Mouse (Mus musculus): ENCODE data around the gene Sik3. TPM values are rescaled to one million over a fixed set of nuclear protein-coding genes. Genes with fewer than 3 reads are reported as not detected.
A peak's percentile ranks its signal among the peaks of the same experiment; 100 is the strongest.

Sik3 gene
- polyA plus RNA-seq, 1 experiment from 2014 or later = 12.0 TPM

DNA sequence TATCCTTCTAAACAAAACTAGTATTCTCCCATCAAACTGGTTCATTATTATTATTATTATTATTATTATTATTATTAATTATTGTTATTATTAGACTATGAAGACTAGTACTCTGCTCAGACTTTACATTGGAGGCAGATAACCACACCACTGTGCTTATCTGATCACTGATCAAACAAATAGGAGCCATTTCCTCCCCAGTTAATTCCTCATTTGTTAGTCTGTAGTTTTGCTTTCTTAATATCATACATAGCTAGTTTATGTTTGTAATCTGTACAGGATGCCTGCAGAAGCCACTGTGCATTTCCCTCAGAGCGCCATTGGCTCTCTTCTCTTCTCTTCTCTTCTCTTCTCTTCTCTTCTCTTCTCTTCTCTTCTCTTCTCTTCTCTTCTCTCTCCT lies 129.9 kb downstream of the Sik3 start:
- Histone ChIP-seq H3K36me3 (no peaks in the 10 kb centered on the region), H3K27me3 (no peaks in the 10 kb centered on the region), H3K9ac (no peak overlapping the region), H3K4me3 (no peak overlapping the region), H3K4me1 (peaks cover 10% of the 10 kb centered on the region; the same call in 1 of the 2 replicates), H3K9me3 (no peaks in the 10 kb centered on the region), H3K4me2 (replicated peaks) (no peak overlapping the region), H3K27ac (no peak overlapping the region)
- ATAC-seq (ENCODE audit: insufficient number of reproducible peaks, insufficient read depth, low FRiP score, low TSS enrichment) = no peak
- 88% methylated on average over 1 of the region's 1 CpGs for WGBS

DNA sequence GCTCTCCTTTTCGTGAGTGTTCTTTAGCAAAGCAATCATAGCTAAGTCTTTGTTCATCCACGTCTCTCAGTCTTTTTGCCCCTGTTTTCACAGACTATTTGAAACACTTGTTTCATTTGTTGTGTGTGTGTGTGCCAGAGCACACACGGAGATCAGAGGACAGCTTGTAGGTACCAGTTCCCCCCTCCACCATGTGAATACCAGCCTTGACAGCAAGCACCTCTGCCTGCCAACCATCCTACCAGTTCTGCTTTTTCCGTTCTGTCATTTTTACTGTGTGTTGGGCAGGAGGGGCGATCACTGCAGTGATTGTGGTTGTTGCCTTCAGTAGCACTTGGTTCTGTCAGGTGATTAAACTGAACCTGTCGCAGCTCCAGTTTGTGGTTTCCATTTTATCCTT lies 132.4 kb downstream of the Sik3 start:
- H3K27ac ChIP-seq = no peak overlapping the region
- H3K27me3 ChIP-seq = no peaks in the 10 kb centered on the region
- WGBS = 83% methylated on average over 6 of the region's 6 CpGs
- peaks cover 10% of the 10 kb centered on the region; the same call in 1 of the 2 replicates for H3K4me1 ChIP-seq
- ATAC-seq (ENCODE audit: insufficient number of reproducible peaks, insufficient read depth, low FRiP score, low TSS enrichment) = no peak
- H3K36me3 ChIP-seq = no peaks in the 10 kb centered on the region
- no peak overlapping the region for H3K9ac ChIP-seq
- no peaks in the 10 kb centered on the region for H3K9me3 ChIP-seq
- no peak overlapping the region for H3K4me2 ChIP-seq (replicated peaks)
- H3K4me3 ChIP-seq = no peak overlapping the region

DNA sequence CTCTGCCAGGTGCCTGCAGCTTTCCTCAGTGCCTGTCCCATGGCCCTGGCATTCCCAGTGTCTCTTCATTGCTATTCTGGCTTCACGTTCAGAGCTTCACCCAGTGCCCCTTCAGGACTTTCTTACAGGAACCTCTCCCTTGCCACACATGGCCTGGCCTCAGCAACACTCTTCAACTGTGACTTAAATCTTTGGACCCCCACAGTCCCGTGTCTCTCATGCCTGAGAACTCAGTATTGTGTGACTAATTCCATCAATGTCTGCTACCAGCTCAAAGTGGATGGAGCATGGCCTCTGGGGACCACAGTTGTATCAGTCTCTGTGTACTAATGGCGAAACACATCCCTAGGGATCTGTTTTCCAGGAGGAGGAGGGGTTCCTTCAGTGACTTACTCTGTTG lies 133.8 kb downstream of the Sik3 start:
- H3K27ac ChIP-seq = no peak overlapping the region
- no peak for ATAC-seq (ENCODE audit: insufficient number of reproducible peaks, insufficient read depth, low FRiP score, low TSS enrichment)

DNA sequence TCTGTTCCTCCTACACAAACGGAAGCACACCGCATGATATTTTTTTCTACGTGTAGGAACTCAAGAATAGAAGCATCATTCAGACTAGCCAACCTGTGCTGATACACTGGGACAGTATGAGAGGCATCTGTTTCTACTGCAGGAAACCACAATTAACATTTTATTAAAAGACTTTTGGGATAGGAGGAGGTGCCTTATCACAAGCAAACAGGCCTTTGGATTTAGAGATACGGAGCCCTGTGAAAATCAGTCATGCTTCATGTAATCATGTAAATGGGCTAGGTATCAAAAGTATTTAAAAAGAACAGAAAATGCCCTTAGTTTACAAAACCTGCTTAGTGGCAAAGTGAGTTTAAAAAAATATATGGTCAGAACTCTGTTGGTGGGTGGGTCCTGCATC lies 136.1 kb downstream of the Sik3 start:
- no peaks in the 10 kb centered on the region for H3K27me3 ChIP-seq
- H3K4me3 ChIP-seq = no peak overlapping the region
- H3K9me3 ChIP-seq = no peaks in the 10 kb centered on the region
- no peaks in the 10 kb centered on the region for H3K36me3 ChIP-seq
- 97% methylated on average over 4 of the region's 4 CpGs for WGBS
- no peak overlapping the region for H3K27ac ChIP-seq
- no peak for ATAC-seq (ENCODE audit: insufficient number of reproducible peaks, insufficient read depth, low FRiP score, low TSS enrichment)
- H3K4me1 ChIP-seq = peaks cover 22% of the 10 kb centered on the region; the same call in 1 of the 2 replicates
- H3K4me2 ChIP-seq (replicated peaks) = no peak overlapping the region
- H3K9ac ChIP-seq = no peak overlapping the region

More for the DNA sequence above, 133.8 kb downstream of the Sik3 start:
- Histone ChIP-seq H3K4me1 (peaks cover 17% of the 10 kb centered on the region; the same call in 1 of the 2 replicates), H3K4me2 (replicated peaks) (no peak overlapping the region), H3K9ac (no peak overlapping the region), H3K9me3 (no peaks in the 10 kb centered on the region), H3K4me3 (no peak overlapping the region), H3K36me3 (no peaks in the 10 kb centered on the region), H3K27me3 (no peaks in the 10 kb centered on the region)
- WGBS = 51% methylated on average over 3 of the region's 3 CpGs

DNA sequence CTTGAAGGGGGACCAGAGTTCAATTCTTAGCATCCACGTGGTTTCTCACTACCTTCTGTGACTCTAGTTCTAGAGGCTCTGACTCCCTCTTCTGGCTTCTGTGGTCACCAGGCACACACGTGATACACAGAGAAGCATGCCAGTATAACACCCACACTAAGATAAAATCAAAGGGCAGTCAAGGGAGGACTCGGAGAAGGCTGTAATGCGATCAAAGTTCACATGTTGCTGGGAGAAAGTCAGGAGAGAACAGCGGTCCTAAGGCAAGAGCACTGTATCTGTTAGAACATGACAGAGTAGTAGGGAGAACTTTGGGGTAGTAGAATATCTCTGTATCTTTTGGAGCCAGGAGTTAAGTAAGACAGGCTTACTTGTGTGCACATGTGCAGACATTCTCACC lies 136.8 kb downstream of the Sik3 start:
- no peaks in the 10 kb centered on the region for H3K9me3 ChIP-seq
- H3K27me3 ChIP-seq = no peaks in the 10 kb centered on the region
- H3K4me2 ChIP-seq (replicated peaks) = no peak overlapping the region
- H3K36me3 ChIP-seq = no peaks in the 10 kb centered on the region
- no peak overlapping the region for H3K27ac ChIP-seq
- H3K9ac ChIP-seq = no peak overlapping the region
- H3K4me1 ChIP-seq = peaks cover 22% of the 10 kb centered on the region; the same call in 1 of the 2 replicates
- H3K4me3 ChIP-seq = no peak overlapping the region
- no peak for ATAC-seq (ENCODE audit: insufficient number of reproducible peaks, insufficient read depth, low FRiP score, low TSS enrichment)
- WGBS = 77% methylated on average over 5 of the region's 5 CpGs

DNA sequence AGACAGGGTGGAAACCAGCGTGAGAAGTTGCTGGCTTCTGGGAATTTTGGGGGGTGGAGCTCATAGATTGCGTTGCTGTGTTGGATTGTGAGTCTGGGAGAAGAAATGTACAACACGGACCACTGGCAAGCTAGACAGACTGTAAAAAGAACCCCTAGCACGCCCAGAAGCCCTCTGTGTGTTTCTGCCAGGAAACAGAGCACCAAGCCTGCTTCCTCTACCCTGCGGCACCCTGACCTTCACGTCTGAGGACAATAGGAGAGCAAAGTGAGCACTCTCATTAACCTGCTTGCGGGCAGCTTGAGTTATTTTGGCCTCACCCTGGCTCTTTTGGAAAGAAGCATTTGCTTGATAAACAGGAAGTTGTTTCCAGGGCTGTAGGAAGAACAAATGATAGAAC lies 137.5 kb downstream of the Sik3 start:
- H3K36me3 ChIP-seq = no peaks in the 10 kb centered on the region
- H3K9me3 ChIP-seq = no peaks in the 10 kb centered on the region
- no peaks in the 10 kb centered on the region for H3K27me3 ChIP-seq
- no peak overlapping the region for H3K4me3 ChIP-seq
- ATAC-seq (ENCODE audit: insufficient number of reproducible peaks, insufficient read depth, low FRiP score, low TSS enrichment) = no peak
- no peak overlapping the region for H3K4me2 ChIP-seq (replicated peaks)
- H3K4me1 ChIP-seq = peaks cover 22% of the 10 kb centered on the region; the same call in 1 of the 2 replicates
- H3K9ac ChIP-seq = no peak overlapping the region
- WGBS = 53% methylated on average over 7 of the region's 7 CpGs
- no peak overlapping the region for H3K27ac ChIP-seq

DNA sequence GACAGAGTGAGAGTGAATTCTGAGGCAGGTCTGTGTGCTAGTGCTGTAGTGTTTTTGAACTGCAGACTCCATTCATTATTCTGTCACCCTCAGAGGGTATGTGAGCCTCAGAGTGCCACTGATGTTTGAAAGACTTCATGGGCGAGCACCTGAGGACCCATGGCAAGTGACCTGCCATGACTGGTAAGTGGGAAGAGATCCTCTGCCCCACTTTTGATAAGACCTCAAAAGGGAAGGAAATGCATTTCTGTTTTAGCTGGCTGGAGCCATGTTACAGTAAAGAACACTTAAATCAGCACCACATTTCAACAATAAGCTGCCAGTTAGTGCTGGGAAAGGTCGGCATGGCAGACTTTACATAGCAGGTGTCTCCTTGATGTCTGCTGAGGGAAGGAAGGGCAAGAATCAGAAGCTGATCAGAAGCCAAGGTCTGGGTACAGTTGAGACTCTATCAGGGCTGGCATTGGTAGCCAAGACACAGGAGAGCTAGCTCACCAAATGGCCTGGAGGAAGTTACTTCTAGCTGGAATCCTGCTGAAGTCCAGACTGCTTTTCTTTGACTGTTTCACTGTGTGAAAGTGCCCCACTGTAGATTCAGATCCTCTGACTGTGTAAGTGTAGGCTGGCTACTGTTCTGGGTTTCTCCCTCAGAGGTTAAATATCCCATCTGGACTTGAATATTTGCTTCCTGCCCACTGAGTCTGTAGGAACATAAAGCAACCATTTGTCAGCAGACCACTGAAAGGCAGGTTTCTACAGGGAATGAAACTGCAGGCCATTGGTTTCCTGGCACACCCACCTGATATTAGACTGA lies 138.5 kb downstream of the Sik3 start:
- no peaks in the 10 kb centered on the region for H3K9me3 ChIP-seq
- H3K4me3 ChIP-seq = no peak overlapping the region
- peaks cover 21% of the 10 kb centered on the region; the same call in 1 of the 2 replicates for H3K4me1 ChIP-seq
- H3K36me3 ChIP-seq = no peaks in the 10 kb centered on the region
- no peak overlapping the region for H3K4me2 ChIP-seq (replicated peaks)
- H3K9ac ChIP-seq = no peak overlapping the region
- WGBS = 67% methylated on average over 2 of the region's 2 CpGs
- H3K27me3 ChIP-seq = no peaks in the 10 kb centered on the region
- H3K27ac ChIP-seq = peak overlapping the region; percentile 50; the same call in 1 of the 2 replicates
- no peak for ATAC-seq (ENCODE audit: insufficient number of reproducible peaks, insufficient read depth, low FRiP score, low TSS enrichment)

DNA sequence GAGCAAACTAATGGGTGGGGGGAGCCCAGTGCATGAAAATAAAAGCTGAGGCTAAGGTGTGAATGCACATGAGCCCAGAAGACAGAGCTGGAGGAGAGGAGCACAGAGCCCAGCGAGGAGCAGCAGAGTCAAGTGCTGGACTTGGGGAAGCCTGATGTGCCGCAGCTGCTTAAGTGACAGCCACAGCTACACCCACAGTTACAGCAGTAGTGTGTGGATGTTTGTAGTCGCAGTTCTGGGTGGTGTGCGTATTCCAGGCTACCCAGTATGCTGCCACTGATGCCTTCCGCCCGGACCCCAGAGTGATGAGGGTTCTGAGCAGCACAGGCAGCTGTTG lies 139.1 kb downstream of the Sik3 start:
- H3K36me3 ChIP-seq = no peaks in the 10 kb centered on the region
- H3K9me3 ChIP-seq = no peaks in the 10 kb centered on the region
- H3K27me3 ChIP-seq = no peaks in the 10 kb centered on the region
- ATAC-seq (ENCODE audit: insufficient number of reproducible peaks, insufficient read depth, low FRiP score, low TSS enrichment) = no peak
- peaks cover 15% of the 10 kb centered on the region; the same call in 1 of the 2 replicates for H3K4me1 ChIP-seq
- no peak overlapping the region for H3K9ac ChIP-seq
- peak overlapping the region; percentile 50; the same call in 1 of the 2 replicates for H3K27ac ChIP-seq
- 83% methylated on average over 6 of the region's 6 CpGs for WGBS
- no peak overlapping the region for H3K4me3 ChIP-seq
- no peak overlapping the region for H3K4me2 ChIP-seq (replicated peaks)

DNA sequence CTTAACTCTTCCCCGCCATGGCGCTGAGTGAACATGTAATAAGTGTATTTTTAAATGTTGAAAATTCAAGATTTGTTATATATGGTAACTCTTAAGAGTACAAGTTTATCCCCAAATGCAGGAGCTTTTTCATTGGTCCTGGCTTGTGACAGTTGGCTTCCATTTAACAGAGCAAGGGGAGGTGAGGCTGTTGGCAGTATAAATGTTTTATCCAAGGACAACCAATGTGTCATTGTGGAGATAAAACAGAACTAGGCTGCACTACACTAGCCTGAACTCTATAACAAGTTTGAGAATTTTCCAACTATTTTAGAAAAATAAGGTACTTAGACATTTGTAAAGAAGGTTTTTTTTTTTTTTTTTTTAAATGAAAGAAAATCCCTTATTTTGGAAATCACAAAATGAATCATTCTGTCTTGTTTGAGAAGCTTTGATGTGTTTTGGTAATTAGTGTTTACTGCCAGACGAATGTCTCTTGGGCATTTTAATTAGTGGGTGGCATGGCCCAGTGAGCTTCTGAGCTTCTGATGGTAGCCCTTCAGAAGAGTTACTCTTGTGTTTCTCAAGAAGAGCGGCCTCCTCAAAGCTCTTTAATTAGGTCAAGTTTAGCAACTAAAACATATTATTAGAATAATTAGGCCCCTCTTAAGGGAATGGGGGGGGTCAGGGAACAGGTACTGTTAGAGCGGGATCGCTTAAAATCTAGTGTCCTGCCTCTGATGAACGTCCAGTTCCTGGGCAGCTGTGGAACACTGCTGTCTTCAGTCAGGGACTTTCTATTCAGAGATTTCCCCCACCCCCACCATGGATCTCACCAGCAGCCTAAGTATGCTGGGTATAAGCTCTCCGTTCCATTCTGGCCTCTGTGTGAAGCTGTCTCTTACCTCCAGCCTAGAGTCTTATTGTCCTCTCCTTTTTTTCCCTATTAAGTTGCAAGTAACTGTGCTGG lies 139.7 kb downstream of the Sik3 start:
- WGBS = 74% methylated on average over 8 of the region's 8 CpGs
- H3K27ac ChIP-seq = no peak overlapping the region
- ATAC-seq (ENCODE audit: insufficient number of reproducible peaks, insufficient read depth, low FRiP score, low TSS enrichment) = no peak

DNA sequence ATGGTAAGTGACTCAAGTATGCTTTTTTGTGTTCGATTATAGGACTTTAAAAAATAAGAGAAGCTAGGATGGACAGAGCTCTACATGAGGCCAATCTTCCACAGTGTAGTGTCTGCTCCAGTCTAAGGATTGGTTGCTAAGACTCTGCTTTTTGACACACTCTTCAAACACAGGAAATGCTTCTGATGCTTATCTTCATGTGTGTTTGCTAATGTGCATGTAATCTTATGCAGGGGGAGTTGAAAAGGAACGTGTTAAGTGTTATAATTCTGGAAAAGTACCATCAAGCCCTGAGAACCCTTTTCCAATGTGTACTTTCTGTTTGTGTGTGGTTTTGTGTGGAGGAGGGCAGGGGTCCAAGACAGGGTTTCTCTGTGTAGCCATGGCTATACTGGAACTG lies 141.8 kb downstream of the Sik3 start:
- Histone ChIP-seq H3K27me3 (no peaks in the 10 kb centered on the region), H3K4me3 (no peak overlapping the region), H3K9ac (no peak overlapping the region), H3K36me3 (no peaks in the 10 kb centered on the region), H3K9me3 (no peaks in the 10 kb centered on the region), H3K4me2 (replicated peaks) (no peak overlapping the region), H3K4me1 (peaks cover 12% of the 10 kb centered on the region; the same call in 1 of the 2 replicates), H3K27ac (no peak overlapping the region)
- ATAC-seq (ENCODE audit: insufficient number of reproducible peaks, insufficient read depth, low FRiP score, low TSS enrichment) = no peak
- 76% methylated on average over 2 of the region's 2 CpGs for WGBS

More for the DNA sequence above, 139.7 kb downstream of the Sik3 start:
- H3K4me3 ChIP-seq = no peak overlapping the region
- H3K9ac ChIP-seq = no peak overlapping the region
- no peak overlapping the region for H3K4me2 ChIP-seq (replicated peaks)
- peaks cover 12% of the 10 kb centered on the region; the same call in 1 of the 2 replicates for H3K4me1 ChIP-seq
- no peaks in the 10 kb centered on the region for H3K27me3 ChIP-seq
- no peaks in the 10 kb centered on the region for H3K9me3 ChIP-seq
- no peaks in the 10 kb centered on the region for H3K36me3 ChIP-seq

DNA sequence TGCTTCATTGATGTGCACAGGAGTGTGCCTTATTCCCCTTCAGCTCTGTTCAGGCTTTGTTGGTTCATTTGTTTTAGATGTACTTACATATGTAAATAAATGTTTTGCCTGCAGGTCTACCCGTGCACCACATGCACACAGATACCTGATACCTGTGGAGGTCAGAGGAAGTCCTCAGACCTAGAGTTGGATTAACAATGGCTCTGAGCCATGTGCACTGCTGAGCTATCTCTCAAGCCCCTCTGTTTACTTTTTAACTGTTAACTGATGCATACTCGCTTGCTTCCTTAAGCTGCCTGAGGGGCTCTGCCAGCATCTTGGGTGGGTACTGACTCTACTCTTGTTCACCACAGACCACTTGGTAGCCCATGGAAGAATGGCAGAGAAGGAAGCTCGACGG lies 142.4 kb downstream of the Sik3 start:
- no peak for ATAC-seq (ENCODE audit: insufficient number of reproducible peaks, insufficient read depth, low FRiP score, low TSS enrichment)
- Histone ChIP-seq H3K4me2 (replicated peaks) (no peak overlapping the region), H3K9ac (no peak overlapping the region), H3K4me1 (peaks cover 12% of the 10 kb centered on the region; the same call in 1 of the 2 replicates), H3K9me3 (no peaks in the 10 kb centered on the region), H3K27me3 (no peaks in the 10 kb centered on the region), H3K4me3 (no peak overlapping the region), H3K36me3 (no peaks in the 10 kb centered on the region), H3K27ac (no peak overlapping the region)
- 66% methylated on average over 4 of the region's 4 CpGs for WGBS
